Mouse (Mus musculus): Measurements from ENCODE around the gene Mrvi1.

Gene Mrvi1

DNA sequence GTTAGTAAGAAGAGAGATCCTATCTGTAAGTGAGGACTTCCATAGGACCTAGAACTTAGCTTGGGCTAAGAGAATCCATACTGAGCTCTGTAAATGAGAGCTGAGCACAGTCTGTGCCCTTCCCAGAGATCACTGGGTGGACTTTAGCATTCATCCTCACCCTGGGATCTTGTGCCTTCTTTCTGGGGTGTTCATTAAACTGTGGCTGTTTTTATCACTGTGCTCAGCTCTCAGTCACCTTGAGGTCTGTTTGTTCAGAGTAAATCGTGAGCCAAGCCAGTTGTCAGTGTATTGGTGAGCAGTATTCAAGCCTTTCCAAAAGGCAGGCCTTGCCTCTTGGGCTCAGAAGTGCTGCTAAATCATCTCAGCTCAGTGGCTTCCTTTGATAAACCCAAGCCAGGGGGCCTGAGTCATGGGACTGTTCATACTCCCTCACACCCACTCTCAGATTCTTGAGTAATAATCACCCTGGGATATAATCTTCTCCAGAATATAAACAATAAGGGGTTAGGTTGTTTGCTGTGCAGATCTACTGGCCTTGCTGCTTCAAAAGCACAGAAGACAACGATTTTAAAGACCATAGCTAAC is 100.4 kb downstream of the Mrvi1 start:
- DNase-seq (ENCODE audit: inconsistent ontology term): peak; percentile 33

- no peak for DNase-seq (ENCODE audit: inconsistent ontology term)
Observed at GRCm38 (mm10) chr7:110878028-110878427, 104.2 kb downstream of the Mrvi1 start.

DNA sequence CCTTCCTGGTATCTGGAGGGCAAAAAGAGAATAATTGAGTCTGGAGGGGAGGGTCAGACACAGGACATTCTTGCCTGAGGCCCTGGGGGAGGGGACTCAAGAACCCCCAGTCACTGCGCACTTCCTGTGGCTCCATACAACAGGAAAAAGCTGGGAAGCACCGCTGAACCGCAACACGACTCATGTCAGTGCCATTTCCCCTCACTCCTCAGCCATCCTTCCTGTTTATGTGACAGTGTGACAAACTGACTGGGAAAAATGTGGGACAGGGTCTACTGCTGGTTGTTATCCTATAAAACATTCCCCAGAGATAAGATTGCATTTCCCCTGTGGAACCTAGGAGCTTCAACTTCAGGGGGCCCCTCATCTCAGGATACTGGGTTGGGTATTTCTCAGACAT is 105.3 kb downstream of the Mrvi1 start:
- no peak for DNase-seq (ENCODE audit: inconsistent ontology term)

GRCm38 (mm10) chr7:110868807-110869206 is 113.5 kb downstream of the Mrvi1 start:
- no peak for DNase-seq (ENCODE audit: inconsistent ontology term)

- DNase-seq (ENCODE audit: inconsistent ontology term): no peak
Observed at GRCm38 (mm10) chr7:110867116-110867515, 115.1 kb downstream of the Mrvi1 start.

DNA sequence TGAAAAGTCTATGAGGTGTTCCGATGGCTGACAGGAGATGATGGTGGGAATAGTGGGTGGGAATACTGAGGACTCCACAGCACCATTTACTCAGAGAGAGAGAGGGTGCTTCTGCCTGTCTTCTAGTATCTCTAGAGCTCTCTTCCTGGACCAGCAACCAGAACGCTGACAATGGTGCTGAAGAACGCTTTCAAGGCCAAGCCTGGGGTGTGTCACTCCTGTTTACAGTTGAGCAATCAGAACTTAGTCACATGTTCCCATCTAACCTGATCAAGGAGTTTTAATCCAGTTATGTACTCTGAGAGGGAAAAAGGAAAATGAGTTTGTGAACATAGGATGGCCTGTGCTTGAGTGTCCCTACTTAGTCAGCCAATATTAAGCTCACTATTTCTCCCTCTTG is 116.2 kb downstream of the Mrvi1 start:
- DNase-seq (ENCODE audit: inconsistent ontology term): no peak

- no peak for DNase-seq (ENCODE audit: inconsistent ontology term)
Observed at GRCm38 (mm10) chr7:110865570-110865969, 116.7 kb downstream of the Mrvi1 start.

DNA sequence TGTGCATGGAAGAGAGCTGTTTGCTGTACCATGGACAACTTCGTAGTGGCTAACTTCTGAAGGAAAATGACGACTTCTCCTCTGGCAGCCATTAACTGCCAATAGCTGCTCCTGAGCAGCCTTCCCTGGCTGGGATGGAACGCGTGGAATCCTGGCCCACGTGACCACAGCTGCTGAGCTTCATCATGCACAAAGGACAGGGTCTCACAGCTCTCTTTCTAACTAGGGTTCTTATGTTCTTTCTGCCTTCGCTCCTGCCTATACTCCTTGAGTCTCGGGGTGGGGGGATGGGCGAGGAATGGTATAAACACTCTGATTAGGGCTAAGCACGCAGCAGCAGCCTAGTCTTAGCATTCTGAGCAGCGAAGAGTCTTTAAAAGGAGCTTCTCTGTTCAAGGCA is 117.2 kb downstream of the Mrvi1 start:
- DNase-seq (ENCODE audit: inconsistent ontology term): peak; percentile 59

DNA sequence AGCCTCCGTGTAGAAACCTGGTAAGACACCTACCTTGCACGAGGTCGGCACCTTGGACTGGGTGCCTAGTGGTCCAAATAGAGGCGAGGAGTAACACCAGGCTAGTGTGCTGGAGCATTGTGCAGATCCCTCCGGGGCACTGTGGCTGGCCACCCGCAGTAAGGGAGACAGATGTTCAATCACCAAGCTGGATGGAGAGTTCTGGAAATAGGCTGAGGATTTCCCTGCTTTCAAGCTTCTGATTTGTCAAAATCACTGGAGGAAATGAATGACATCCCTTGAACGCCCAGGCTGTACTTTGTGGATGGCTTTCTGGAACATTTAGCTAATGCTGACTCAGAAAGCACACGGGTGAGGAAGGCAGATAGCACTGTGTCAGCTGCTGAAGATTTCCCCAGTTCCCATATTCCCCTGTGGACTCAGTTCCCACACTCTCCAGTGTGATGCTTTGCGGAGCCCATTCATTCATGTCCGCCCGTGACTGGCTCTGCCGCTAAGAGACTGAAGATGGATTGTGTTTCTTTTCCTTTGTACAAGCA is 119.4 kb downstream of the Mrvi1 start, which contains the start of gene Lyve1:
Gene Lyve1 (minus strand): TSS at position 489 of the 539 bp plus-strand sequence.
- DNase-seq (ENCODE audit: inconsistent ontology term): no peak

- no peak for DNase-seq (ENCODE audit: inconsistent ontology term)
Observed at GRCm38 (mm10) chr7:110860129-110860528, 122.1 kb downstream of the Mrvi1 start.

GRCm38 (mm10) chr7:110855604-110856003 is 126.7 kb downstream of the Mrvi1 start:
- DNase-seq (ENCODE audit: inconsistent ontology term): no peak

GRCm38 (mm10) chr7:110854927-110855546 is 127.2 kb downstream of the Mrvi1 start:
- DNase-seq (ENCODE audit: inconsistent ontology term): no peak

DNA sequence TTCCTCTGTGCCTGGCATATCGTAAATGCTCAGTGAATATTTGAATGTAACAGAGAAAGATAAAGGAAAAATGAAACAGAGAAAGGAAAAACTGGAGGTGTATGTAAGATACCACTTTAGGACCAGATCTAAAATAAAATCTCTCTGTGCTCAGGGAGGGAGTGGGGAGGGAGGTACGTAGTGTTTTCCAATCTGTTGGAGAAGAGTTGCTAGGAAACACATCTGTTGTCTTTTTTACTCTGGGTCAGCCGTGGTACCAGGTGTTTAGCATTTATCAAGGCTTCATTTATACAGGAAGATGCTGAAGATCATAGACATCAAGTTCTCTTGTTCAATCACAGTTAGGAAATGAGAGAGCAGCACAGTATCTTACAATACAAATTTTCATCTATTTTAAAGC is 127.7 kb downstream of the Mrvi1 start:
- no peak for DNase-seq (ENCODE audit: inconsistent ontology term)

- no peak for DNase-seq (ENCODE audit: inconsistent ontology term)
Observed at GRCm38 (mm10) chr7:110853611-110854010, 128.7 kb downstream of the Mrvi1 start.

GRCm38 (mm10) chr7:110851541-110852203 is 130.6 kb downstream of the Mrvi1 start:
- DNase-seq (ENCODE audit: inconsistent ontology term): no peak

GRCm38 (mm10) chr7:110848371-110848770 is 133.9 kb downstream of the Mrvi1 start:
- DNase-seq (ENCODE audit: inconsistent ontology term): no peak

DNA sequence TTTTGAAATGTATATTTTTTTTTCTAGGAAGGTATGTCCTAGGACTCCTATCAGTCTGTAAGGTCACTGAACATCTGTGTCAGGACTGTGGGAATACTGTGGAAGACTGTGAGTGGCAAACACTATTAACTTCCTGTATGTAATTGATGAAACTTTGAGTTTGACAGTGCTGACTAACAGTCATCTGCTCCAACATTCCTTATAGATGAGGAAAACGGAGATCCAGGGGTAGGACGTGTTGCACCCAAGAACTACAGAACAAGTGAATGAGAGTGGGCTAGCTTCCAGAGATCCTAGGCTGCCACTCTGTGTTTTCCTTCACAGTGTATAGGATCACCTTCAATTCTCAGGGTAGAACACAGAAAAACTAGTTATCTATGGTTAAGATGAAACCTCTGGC is 134.9 kb downstream of the Mrvi1 start:
- DNase-seq (ENCODE audit: inconsistent ontology term): no peak

DNA sequence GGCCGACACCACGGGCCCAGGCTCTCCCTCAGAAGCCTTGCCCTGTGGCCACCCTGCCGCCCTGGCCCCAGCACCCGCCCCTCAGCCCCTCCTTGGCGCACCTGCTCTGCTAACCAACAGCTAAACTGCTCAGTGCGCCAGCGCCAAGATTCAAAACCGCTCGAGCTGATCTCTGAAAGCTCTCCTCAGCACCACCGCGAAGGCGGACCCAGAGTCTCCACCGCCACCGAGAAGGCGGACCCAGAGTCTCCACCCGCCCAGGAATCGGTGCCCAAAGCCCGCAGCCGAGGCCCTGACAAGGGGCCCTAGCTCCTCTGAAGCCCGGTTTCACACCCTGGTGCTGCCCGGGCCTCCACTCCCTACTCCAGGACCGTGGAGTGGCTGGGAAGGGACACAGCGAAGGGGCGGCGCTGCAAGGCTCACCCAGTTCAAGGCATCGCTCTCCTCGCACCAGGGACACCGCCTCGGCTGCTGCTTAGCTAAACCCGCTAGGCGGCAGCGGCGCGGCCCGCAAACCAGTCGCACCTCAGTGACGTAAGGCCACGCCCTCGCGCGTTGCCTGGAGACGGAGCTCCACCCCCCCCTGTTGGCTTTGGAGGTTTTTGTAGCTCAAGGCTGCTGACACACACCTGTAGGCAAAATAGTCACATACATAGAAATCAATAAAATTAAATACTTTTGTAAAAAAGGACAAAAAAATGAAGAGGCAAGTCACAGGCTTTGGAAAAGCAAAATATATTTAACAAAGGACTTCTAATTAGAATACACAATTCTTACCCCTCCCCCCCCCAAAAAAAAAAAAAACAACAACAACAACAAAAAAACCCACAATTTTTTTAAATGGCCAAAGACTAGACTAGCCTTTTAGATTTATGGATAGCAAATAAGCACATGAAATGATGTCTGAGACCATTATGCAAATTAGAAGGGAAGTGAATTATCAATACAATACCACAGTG is 138.1 kb downstream of the Mrvi1 start, which contains the start of gene Rnf141:
Gene Rnf141 (minus strand): TSS at position 542 of the 959 bp plus-strand sequence.
- peak; percentile 95 for DNase-seq (ENCODE audit: inconsistent ontology term)

- no peak for DNase-seq (ENCODE audit: inconsistent ontology term)
Observed at GRCm38 (mm10) chr7:110840332-110840731, 141.9 kb downstream of the Mrvi1 start.

DNA sequence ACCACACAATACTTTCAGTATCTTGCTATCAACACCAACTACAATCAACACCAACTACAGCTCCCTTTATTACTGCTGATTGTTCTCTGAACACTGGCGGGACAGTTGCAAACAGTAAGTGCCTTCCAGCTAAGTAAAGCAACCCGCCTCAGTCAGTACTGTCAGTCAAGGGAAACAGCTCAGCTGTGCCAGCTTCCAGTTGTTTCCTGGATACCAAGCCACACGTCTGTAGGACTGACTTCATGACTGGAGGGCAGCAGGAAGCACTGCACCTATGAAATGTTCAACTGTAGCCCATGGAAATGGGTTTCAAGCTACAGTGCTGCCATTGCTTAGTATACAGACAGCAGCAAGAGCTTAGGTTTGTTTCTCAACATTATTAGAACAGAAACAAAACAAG is 147.7 kb downstream of the Mrvi1 start:
- no peak for DNase-seq (ENCODE audit: inconsistent ontology term)

- DNase-seq (ENCODE audit: inconsistent ontology term): no peak
Observed at GRCm38 (mm10) chr7:110834018-110834417, 148.2 kb downstream of the Mrvi1 start.

DNA sequence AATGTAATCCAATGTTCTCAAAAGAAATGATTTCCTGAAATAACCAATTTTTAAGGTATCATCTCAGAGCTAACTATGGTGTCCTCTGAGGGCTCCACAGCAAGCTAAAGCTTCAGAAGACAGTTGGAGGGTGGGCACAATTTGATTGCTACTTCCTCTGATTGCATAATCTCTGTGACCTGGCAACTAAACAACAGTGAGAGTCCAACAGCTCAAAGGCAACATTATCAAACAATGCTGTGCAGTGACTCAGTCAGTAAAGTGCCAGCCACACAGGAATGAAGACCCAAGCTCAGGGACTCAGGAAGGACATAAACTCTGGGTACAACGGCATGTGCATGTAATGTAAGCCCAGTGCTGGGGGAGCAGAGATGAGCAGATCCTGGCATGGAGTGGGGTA is 149.2 kb downstream of the Mrvi1 start:
- DNase-seq (ENCODE audit: inconsistent ontology term): peak; percentile 68

All from Muller cell, postnatal 12 days (primary cell).